Mouse (Mus musculus) kidney, adult 18-20 months (tissue): ENCODE results near the gene Nudt13.

Experiments
- DNase-seq: peaks from one replicate; pipeline ENCODE4 v3.0.0; 2021

Nudt13 gene

GRCm38 (mm10) chr14:20340866-20341265 lies 46.4 kb downstream of the Nudt13 start:
- DNase-seq = no peak

- DNase-seq = no peak
Measured at GRCm38 (mm10) chr14:20345885-20346284, 51.4 kb downstream of the Nudt13 start.

GRCm38 (mm10) chr14:20347441-20347990 lies 53.0 kb downstream of the Nudt13 start:
- no peak for DNase-seq

- peak; percentile 93 for DNase-seq
Measured at GRCm38 (mm10) chr14:20347991-20348541, 53.6 kb downstream of the Nudt13 start, which contains the start of the genes Ecd and Fam149b. TSS of gene Ecd (minus strand) at chr14:20348121. TSS of gene Fam149b (plus strand) at chr14:20348162.

- no peak for DNase-seq
Measured at GRCm38 (mm10) chr14:20363230-20363629, 68.7 kb downstream of the Nudt13 start.
